Mouse (Mus musculus) forebrain, embryonic 11.5 days (tissue): ENCODE measurements around the gene Braf. TPM values are rescaled to one million over a fixed set of nuclear protein-coding genes. Genes with fewer than 3 reads are reported as not detected.
A peak's percentile ranks its signal among the peaks of the same experiment; 100 is the strongest.

Source experiments
- ATAC-seq: fragments of 200-750 bp; cut with Nextera tagmentation; replicated peaks from 2 replicates; pipeline ENCODE4 v1.8.0; 2017; ENCODE audit warnings: moderate TSS enrichment; ENCODE audit not compliant: low FRiP score
- DNase-seq: peaks from one replicate; pipeline ENCODE4 v3.0.0-alpha.2; 2017; ENCODE audit warnings: low spot score
- H3K27ac ChIP-seq: fragments of 300-500 bp; sonication (generic); 2 replicates; pipeline ENCODE4 v1.5.1; 2014; ENCODE audit warnings: low read depth, low read length
- H3K27me3 ChIP-seq: fragments of 300-500 bp; sonication (generic); 2 replicates; pipeline ENCODE4 v1.6.1; 2014; ENCODE audit warnings: mild to moderate bottlenecking, low read length, mixed read lengths; ENCODE audit not compliant: control insufficient read depth, insufficient read depth
- H3K36me3 ChIP-seq: fragments of 300-500 bp; sonication (generic); 2 replicates; pipeline ENCODE4 v1.6.1; 2014; ENCODE audit warnings: mild to moderate bottlenecking, low read length, moderate library complexity, mixed read lengths; ENCODE audit not compliant: control insufficient read depth, insufficient read depth
- H3K4me1 ChIP-seq: fragments of 300-500 bp; sonication (generic); replicated peaks from 2 replicates; pipeline ENCODE4 v1.6.1; 2014; ENCODE audit warnings: low read length, mixed read lengths; ENCODE audit not compliant: control insufficient read depth, insufficient read depth
- H3K4me2 ChIP-seq: fragments of 300-500 bp; sonication (generic); 2 replicates; pipeline ENCODE4 v1.6.1; 2014; ENCODE audit warnings: low read depth, mild to moderate bottlenecking, low read length, moderate library complexity, mixed read lengths; ENCODE audit not compliant: severe bottlenecking
- H3K4me3 ChIP-seq: fragments of 300-500 bp; sonication (generic); 2 replicates; pipeline ENCODE4 v1.5.1; 2014; ENCODE audit warnings: low read depth, low read length
- H3K9ac ChIP-seq: fragments of 300-500 bp; sonication (generic); 2 replicates; pipeline ENCODE4 v1.6.1; 2014; ENCODE audit warnings: low read length
- H3K9me3 ChIP-seq: fragments of 300-500 bp; sonication (generic); 2 replicates; pipeline ENCODE4 v1.6.1; 2016; ENCODE audit warnings: low read length, mixed read lengths; ENCODE audit not compliant: control insufficient read depth
- WGBS: fragments of 180-500 bp; shearing (Covaris S2); extraction: QIAGEN DNeasy Blood & Tissue Kit; methylation state at CpG from one replicate; pipeline ENCODE4 v1.1.7; 2014; 5-methylcytosine and 5-hydroxymethylcytosine counted together
- polyA plus RNA-seq: library from polyadenylated mRNA; unstranded; fragments of >200 nt; fragmentation: Nextera tagmentation; extraction: Ambion mirVana; gene quantifications from 2 replicates; pipeline ENCODE4 v1.2.1, GENCODE M21; 2014

The Braf gene
- polyA plus RNA-seq, 1 experiment from 2014 or later = 26.0 TPM

- Histone ChIP-seq H3K4me3 (no peak overlapping the region), H3K4me2 (no peak overlapping the region), H3K36me3 (no peaks in the 10 kb centered on the region), H3K27ac (no peak overlapping the region), H3K9ac (no peak overlapping the region), H3K9me3 (no peaks in the 10 kb centered on the region), H3K27me3 (no peaks in the 10 kb centered on the region; the same call in 1 of the 2 replicates), H3K4me1 (peaks cover 17% of the 10 kb centered on the region)
- no peak for ATAC-seq
- 48% methylated on average over 6 of the region's 6 CpGs for WGBS
- no peak for DNase-seq
These were observed 165.9 kb downstream of the Braf start for GRCm38 (mm10) chr6:39559276-39559939.

GRCm38 (mm10) chr6:39557723-39558261 is 167.5 kb downstream of the Braf start, which contains the start of gene Dennd2a:
Gene Dennd2a (minus strand): TSS chr6:39557867.
- peak within 1 kb of the TSS; percentile 79 for H3K4me2 ChIP-seq
- H3K4me1 ChIP-seq = peaks cover 17% of the 10 kb centered on the region
- peak; percentile 95 for ATAC-seq
- no peaks in the 10 kb centered on the region for H3K27me3 ChIP-seq
- H3K9ac ChIP-seq = peak within 1 kb of the TSS; percentile 96
- H3K27ac ChIP-seq = peak within 1 kb of the TSS; percentile 92
- WGBS = 0% methylated on average over 50 of the region's 50 CpGs
- no peaks in the 10 kb centered on the region for H3K36me3 ChIP-seq
- H3K4me3 ChIP-seq = peak within 1 kb of the TSS; percentile 87
- DNase-seq = peak; percentile 97
- H3K9me3 ChIP-seq = no peaks in the 10 kb centered on the region

- Histone ChIP-seq H3K4me3 (peak overlapping the region; percentile 87), H3K4me1 (peaks cover 17% of the 10 kb centered on the region), H3K27ac (peak overlapping the region; percentile 92), H3K9me3 (no peaks in the 10 kb centered on the region), H3K36me3 (no peaks in the 10 kb centered on the region), H3K4me2 (peak overlapping the region; percentile 79), H3K27me3 (no peaks in the 10 kb centered on the region), H3K9ac (peak overlapping the region; percentile 96)
- peak; percentile 70 for ATAC-seq
- peak; percentile 81 for DNase-seq
- WGBS = under 1% methylated on average over 42 of the region's 54 CpGs
These were observed 168.2 kb downstream of the Braf start for GRCm38 (mm10) chr6:39556900-39557659.

GRCm38 (mm10) chr6:39555648-39555945 is 169.7 kb downstream of the Braf start:
- no peak overlapping the region for H3K9ac ChIP-seq
- DNase-seq (no peak), ATAC-seq (no peak)
- WGBS = 80% methylated on average over 2 of the region's 2 CpGs
- H3K4me1 ChIP-seq = peaks cover 17% of the 10 kb centered on the region
- H3K4me3 ChIP-seq = no peak overlapping the region
- H3K4me2 ChIP-seq = peak overlapping the region; percentile 79
- H3K9me3 ChIP-seq = no peaks in the 10 kb centered on the region
- H3K27ac ChIP-seq = no peak overlapping the region
- H3K27me3 ChIP-seq = no peaks in the 10 kb centered on the region
- no peaks in the 10 kb centered on the region for H3K36me3 ChIP-seq

- Histone ChIP-seq H3K4me3 (no peak overlapping the region), H3K4me1 (peaks cover 17% of the 10 kb centered on the region), H3K27ac (no peak overlapping the region), H3K4me2 (peak overlapping the region; percentile 79), H3K27me3 (no peaks in the 10 kb centered on the region), H3K9ac (no peak overlapping the region), H3K9me3 (no peaks in the 10 kb centered on the region), H3K36me3 (no peaks in the 10 kb centered on the region)
- no peak for ATAC-seq
- WGBS = 74% methylated on average over 12 of the region's 12 CpGs
- no peak for DNase-seq
These were observed 170.2 kb downstream of the Braf start for GRCm38 (mm10) chr6:39554888-39555647.

Other genes starting within 250 kb of the Braf start
- gene Dennd2a, start 167.6 kb downstream of the Braf start, polyA plus RNA-seq = 42.0 and 42.5 TPM in 2 replicates
- gene Adck2, start 151.6 kb downstream of the Braf start, polyA plus RNA-seq = 23.2 and 26.6 TPM in 2 replicates
- 4.7 TPM in 1 of 2 replicates, not detected in the other for gene Gm42420, start 139.7 kb downstream of the Braf start, polyA plus RNA-seq
- gene Ndufb2, start 132.9 kb downstream of the Braf start, polyA plus RNA-seq = 217 and 222 TPM in 2 replicates
- 204 and 227 TPM in 2 replicates for gene Mrps33, start 85.5 kb upstream of the Braf start, polyA plus RNA-seq
- 7.2 and 7.4 TPM in 2 replicates for gene Tmem178b, start 147.8 kb upstream of the Braf start, polyA plus RNA-seq